Mouse (Mus musculus) embryonic fibroblast, embryonic 13.5 days (primary cell): ENCODE data around the gene Ankar.

Source experiments
- CTCF ChIP-seq: IDR thresholded peaks from 2 replicates; pipeline ENCODE4 v1.5.1; 2011; ENCODE audit warnings: mild to moderate bottlenecking, control low read depth, low read length, moderate library complexity, borderline replicate concordance; ENCODE audit not compliant: insufficient read depth
- POLR2A ChIP-seq: IDR thresholded peaks from 2 replicates; pipeline ENCODE4 v1.6.1; 2011; ENCODE audit warnings: low read depth, mild to moderate bottlenecking, control low read depth, low read length, moderate library complexity

GRCm38 (mm10) chr1:72722646-72723045 is 22.3 kb upstream of the Ankar start:
- TF ChIP-seq CTCF (no peak), POLR2A (no peak)
